Mouse (Mus musculus) heart, postnatal 0 days (tissue): ENCODE measurements at regions not wholly inside any gene's neighbourhood (a gene's known extent, or its start where the extent isn't known, plus 50 kb on each side); places are given as distances from the start of the nearest gene placed in this dataset.

ENCODE experiments used
- ATAC-seq: fragments of 200-750 bp; cut with Nextera tagmentation; 2 replicates; pipeline ENCODE4 v1.8.0; 2017; ENCODE audit warnings: low read depth, moderate number of reproducible peaks, moderate library complexity; ENCODE audit not compliant: insufficient read depth
- DNase-seq: peaks from one replicate; pipeline ENCODE4 v3.0.0-alpha.2; 2016; ENCODE audit warnings: low spot score
- H3K27ac ChIP-seq: fragments of 300-500 bp; sonication (generic); 2 replicates; pipeline ENCODE4 v1.5.1; 2014; ENCODE audit warnings: low read depth, mild to moderate bottlenecking
- H3K27me3 ChIP-seq: fragments of 300-500 bp; sonication (generic); 2 replicates; pipeline ENCODE4 v1.6.1; 2014; ENCODE audit warnings: low read length, mixed read lengths; ENCODE audit not compliant: control insufficient read depth, insufficient read depth
- H3K36me3 ChIP-seq: fragments of 300-500 bp; sonication (generic); replicated peaks from 2 replicates; pipeline ENCODE4 v1.6.1; 2014; ENCODE audit warnings: low read length, mixed read lengths; ENCODE audit not compliant: control insufficient read depth, insufficient read depth
- H3K4me1 ChIP-seq: fragments of 300-500 bp; sonication (generic); 2 replicates; pipeline ENCODE4 v1.6.1; 2014; ENCODE audit warnings: antibody characterized with exemption; ENCODE audit not compliant: control insufficient read depth, insufficient read depth
- H3K4me2 ChIP-seq: fragments of 300-500 bp; sonication (generic); 2 replicates; pipeline ENCODE4 v1.6.1; 2014; ENCODE audit warnings: low read depth, mild to moderate bottlenecking, low read length, moderate library complexity
- H3K4me3 ChIP-seq: fragments of 300-500 bp; sonication (generic); 2 replicates; pipeline ENCODE4 v1.5.1; 2014; ENCODE audit warnings: low read depth, low read length
- H3K9ac ChIP-seq: fragments of 300-500 bp; sonication (generic); replicated peaks from 2 replicates; pipeline ENCODE4 v1.6.1; 2014; ENCODE audit warnings: low read depth, low read length, mixed read lengths
- H3K9me3 ChIP-seq: fragments of 300-500 bp; sonication (generic); replicated peaks from 2 replicates; pipeline ENCODE4 v1.6.1; 2016; ENCODE audit warnings: low read length; ENCODE audit not compliant: control insufficient read depth
- CTCF ChIP-seq: IDR thresholded peaks from 2 replicates; pipeline ENCODE4 v1.5.1; 2016; ENCODE audit warnings: antibody characterized with exemption, control low read depth, low read depth
- EP300 ChIP-seq: IDR thresholded peaks from 2 replicates; pipeline ENCODE4 v1.6.1; 2016; ENCODE audit warnings: antibody characterized with exemption, low read depth
- WGBS: fragments of 180-500 bp; shearing (Covaris S2); extraction: QIAGEN DNeasy Blood & Tissue Kit; methylation state at CpG from one replicate; pipeline ENCODE4 v1.1.7; 2014; 5-methylcytosine and 5-hydroxymethylcytosine counted together

DNA sequence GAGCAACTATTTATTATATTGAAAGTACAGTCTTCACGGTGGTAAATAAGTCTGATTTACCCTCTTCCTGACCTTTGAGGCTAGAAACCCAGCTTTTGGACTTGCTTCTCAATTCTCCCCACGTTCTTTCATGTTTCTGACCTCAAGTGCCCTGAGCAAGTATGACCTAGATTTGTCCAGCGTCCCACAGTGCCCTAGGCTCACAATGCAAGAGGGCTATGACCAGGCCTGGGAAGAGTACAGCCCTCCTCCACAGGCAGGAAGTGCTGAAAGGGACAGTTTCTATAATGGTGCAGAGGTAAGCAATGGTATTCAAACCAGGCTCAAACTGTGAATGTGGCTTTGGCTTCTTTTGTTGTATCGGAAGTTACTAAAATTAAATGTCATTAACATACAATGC is 633.1 kb upstream of the Gm10131 start:
- TF ChIP-seq EP300 (no peak), CTCF (no peak)
- H3K36me3 ChIP-seq, result no peaks in the 10 kb centered on the region
- no peaks in the 10 kb centered on the region for H3K4me1 ChIP-seq
- no peaks in the 10 kb centered on the region for H3K27me3 ChIP-seq
- H3K4me3 ChIP-seq, result no peak overlapping the region
- no peak for ATAC-seq
- no peak overlapping the region for H3K9ac ChIP-seq
- no peaks in the 10 kb centered on the region for H3K9me3 ChIP-seq
- no peak overlapping the region for H3K4me2 ChIP-seq
- no peak for DNase-seq
- 57% methylated on average over 4 of the region's 4 CpGs for WGBS
- H3K27ac ChIP-seq, result no peak overlapping the region

GRCm38 (mm10) chr8:34744179-34744578 is 632.6 kb upstream of the Gm10131 start:
- Histone ChIP-seq H3K9ac (no peak overlapping the region), H3K9me3 (no peaks in the 10 kb centered on the region), H3K27me3 (no peaks in the 10 kb centered on the region), H3K36me3 (no peaks in the 10 kb centered on the region), H3K4me2 (no peak overlapping the region), H3K4me1 (no peaks in the 10 kb centered on the region), H3K27ac (no peak overlapping the region), H3K4me3 (no peak overlapping the region)
- TF ChIP-seq CTCF (no peak), EP300 (no peak)
- ATAC-seq (no peak), DNase-seq (no peak)

DNA sequence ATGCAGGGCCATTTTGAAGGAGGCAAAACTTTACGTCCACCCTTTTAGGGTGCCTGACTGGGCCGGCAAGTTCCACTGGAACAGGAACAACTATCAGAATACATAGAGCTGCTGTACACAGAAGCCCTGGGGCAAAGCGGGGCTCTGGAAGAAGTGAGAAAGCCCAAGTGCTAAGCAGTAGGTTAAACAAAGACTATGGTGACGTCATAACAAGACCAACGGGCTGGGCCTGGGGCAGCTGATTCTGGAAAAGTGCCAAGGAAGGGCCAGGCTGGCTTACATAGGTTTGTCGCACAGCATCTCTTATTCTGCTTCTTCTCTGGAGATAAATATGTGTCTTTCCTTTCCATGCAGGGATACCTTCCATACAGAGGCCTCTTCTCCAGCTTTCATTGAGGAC is 631.6 kb upstream of the Gm10131 start:
- no peaks in the 10 kb centered on the region for H3K4me1 ChIP-seq
- H3K9ac ChIP-seq, result no peak overlapping the region
- no peak overlapping the region for H3K4me2 ChIP-seq
- ATAC-seq (no peak), DNase-seq (no peak)
- 57% methylated on average over 6 of the region's 6 CpGs for WGBS
- no peak overlapping the region for H3K4me3 ChIP-seq
- H3K27ac ChIP-seq, result no peak overlapping the region
- no peaks in the 10 kb centered on the region for H3K9me3 ChIP-seq
- H3K27me3 ChIP-seq, result no peaks in the 10 kb centered on the region
- TF ChIP-seq CTCF, result no peak
- no peak for TF ChIP-seq EP300
- H3K36me3 ChIP-seq, result no peaks in the 10 kb centered on the region

- H3K4me3 ChIP-seq, result no peak overlapping the region
- DNase-seq, result no peak
- 0 out of 2 replicates have a peak, but pooled peaks cover 11% of the 10 kb centered on the region for H3K9me3 ChIP-seq
- no peak overlapping the region for H3K27ac ChIP-seq
- H3K4me1 ChIP-seq, result no peaks in the 10 kb centered on the region
- WGBS, result 83% methylated on average over 10 of the region's 10 CpGs
- H3K27me3 ChIP-seq, result no peaks in the 10 kb centered on the region
- no peak overlapping the region for H3K9ac ChIP-seq
- TF ChIP-seq EP300, result no peak
- no peak for TF ChIP-seq CTCF
- H3K36me3 ChIP-seq, result no peaks in the 10 kb centered on the region
- no peak for ATAC-seq
- H3K4me2 ChIP-seq, result no peak overlapping the region
These were observed 629.3 kb upstream of the Gm10131 start for GRCm38 (mm10) chr8:34740836-34741235.

- 0 out of 2 replicates have a peak, but pooled peaks cover 11% of the 10 kb centered on the region for H3K9me3 ChIP-seq
- no peaks in the 10 kb centered on the region for H3K36me3 ChIP-seq
- ATAC-seq (no peak), DNase-seq (no peak)
- WGBS, result 87% methylated on average over 16 of the region's 16 CpGs
- no peaks in the 10 kb centered on the region for H3K4me1 ChIP-seq
- no peaks in the 10 kb centered on the region for H3K27me3 ChIP-seq
- no peak overlapping the region for H3K4me2 ChIP-seq
- H3K4me3 ChIP-seq, result no peak overlapping the region
- no peak overlapping the region for H3K27ac ChIP-seq
- H3K9ac ChIP-seq, result no peak overlapping the region
- no peak for TF ChIP-seq CTCF
- no peak for TF ChIP-seq EP300
These were observed 628.6 kb upstream of the Gm10131 start for GRCm38 (mm10) chr8:34739836-34740804.

DNA sequence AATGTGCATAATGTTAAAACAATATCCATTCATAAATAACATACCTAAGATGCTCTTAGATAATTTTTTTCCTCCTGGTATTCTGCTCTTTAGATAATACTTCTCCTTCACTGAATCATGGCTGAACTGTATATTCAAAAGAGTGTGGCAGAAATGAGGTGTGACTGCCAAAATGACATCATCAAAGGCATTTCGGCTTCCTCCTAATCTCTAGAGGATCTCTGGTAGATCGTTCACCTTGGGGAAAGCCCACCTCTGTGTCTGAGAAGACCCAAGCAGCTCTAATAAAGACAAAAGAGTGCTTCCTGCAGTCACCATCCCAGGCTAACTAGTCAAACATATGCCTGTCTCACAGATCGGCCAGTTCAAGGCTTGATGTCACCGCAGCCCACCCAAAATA is 624.7 kb upstream of the Gm10131 start:
- Histone ChIP-seq H3K9ac (no peak overlapping the region), H3K4me3 (no peak overlapping the region), H3K9me3 (0 out of 2 replicates have a peak, but pooled peaks cover 11% of the 10 kb centered on the region), H3K36me3 (no peaks in the 10 kb centered on the region), H3K4me1 (no peaks in the 10 kb centered on the region), H3K4me2 (no peak overlapping the region), H3K27me3 (peaks cover 15% of the 10 kb centered on the region; the same call in 1 of the 2 replicates), H3K27ac (no peak overlapping the region)
- no peak for ATAC-seq
- WGBS, result 69% methylated on average over 4 of the region's 4 CpGs
- TF ChIP-seq EP300, result no peak
- TF ChIP-seq CTCF, result no peak
- DNase-seq, result no peak
